Mouse (Mus musculus) forebrain, embryonic 11.5 days (tissue): ENCODE data around the gene Coro2b. TPM values are rescaled to one million over a fixed set of nuclear protein-coding genes. Genes with fewer than 3 reads are reported as not detected.
"Not testable (repeated sequence)": the region's sequence is repeated elsewhere in the genome, so short reads cannot be mapped to it uniquely, and the experiment has no call there.

ENCODE experiments used
- ATAC-seq: fragments of 200-750 bp; cut with Nextera tagmentation; replicated peaks from 2 replicates; pipeline ENCODE4 v1.8.0; 2017; ENCODE audit warnings: moderate TSS enrichment; ENCODE audit not compliant: low FRiP score
- DNase-seq: peaks from one replicate; pipeline ENCODE4 v3.0.0-alpha.2; 2017; ENCODE audit warnings: low spot score
- H3K27ac ChIP-seq: fragments of 300-500 bp; sonication (generic); 2 replicates; pipeline ENCODE4 v1.5.1; 2014; ENCODE audit warnings: low read depth, low read length
- H3K27me3 ChIP-seq: fragments of 300-500 bp; sonication (generic); 2 replicates; pipeline ENCODE4 v1.6.1; 2014; ENCODE audit warnings: mild to moderate bottlenecking, low read length, mixed read lengths; ENCODE audit not compliant: control insufficient read depth, insufficient read depth
- H3K36me3 ChIP-seq: fragments of 300-500 bp; sonication (generic); 2 replicates; pipeline ENCODE4 v1.6.1; 2014; ENCODE audit warnings: mild to moderate bottlenecking, low read length, moderate library complexity, mixed read lengths; ENCODE audit not compliant: control insufficient read depth, insufficient read depth
- H3K4me1 ChIP-seq: fragments of 300-500 bp; sonication (generic); replicated peaks from 2 replicates; pipeline ENCODE4 v1.6.1; 2014; ENCODE audit warnings: low read length, mixed read lengths; ENCODE audit not compliant: control insufficient read depth, insufficient read depth
- H3K4me2 ChIP-seq: fragments of 300-500 bp; sonication (generic); 2 replicates; pipeline ENCODE4 v1.6.1; 2014; ENCODE audit warnings: low read depth, mild to moderate bottlenecking, low read length, moderate library complexity, mixed read lengths; ENCODE audit not compliant: severe bottlenecking
- H3K4me3 ChIP-seq: fragments of 300-500 bp; sonication (generic); 2 replicates; pipeline ENCODE4 v1.5.1; 2014; ENCODE audit warnings: low read depth, low read length
- H3K9ac ChIP-seq: fragments of 300-500 bp; sonication (generic); 2 replicates; pipeline ENCODE4 v1.6.1; 2014; ENCODE audit warnings: low read length
- H3K9me3 ChIP-seq: fragments of 300-500 bp; sonication (generic); 2 replicates; pipeline ENCODE4 v1.6.1; 2016; ENCODE audit warnings: low read length, mixed read lengths; ENCODE audit not compliant: control insufficient read depth
- WGBS: fragments of 180-500 bp; shearing (Covaris S2); extraction: QIAGEN DNeasy Blood & Tissue Kit; methylation state at CpG from one replicate; pipeline ENCODE4 v1.1.7; 2014; 5-methylcytosine and 5-hydroxymethylcytosine counted together
- polyA plus RNA-seq: library from polyadenylated mRNA; unstranded; fragments of >200 nt; fragmentation: Nextera tagmentation; extraction: Ambion mirVana; gene quantifications from 2 replicates; pipeline ENCODE4 v1.2.1, GENCODE M21; 2014

The Coro2b gene
- polyA plus RNA-seq, 1 experiment from 2014 or later, result 24.0 TPM

DNA sequence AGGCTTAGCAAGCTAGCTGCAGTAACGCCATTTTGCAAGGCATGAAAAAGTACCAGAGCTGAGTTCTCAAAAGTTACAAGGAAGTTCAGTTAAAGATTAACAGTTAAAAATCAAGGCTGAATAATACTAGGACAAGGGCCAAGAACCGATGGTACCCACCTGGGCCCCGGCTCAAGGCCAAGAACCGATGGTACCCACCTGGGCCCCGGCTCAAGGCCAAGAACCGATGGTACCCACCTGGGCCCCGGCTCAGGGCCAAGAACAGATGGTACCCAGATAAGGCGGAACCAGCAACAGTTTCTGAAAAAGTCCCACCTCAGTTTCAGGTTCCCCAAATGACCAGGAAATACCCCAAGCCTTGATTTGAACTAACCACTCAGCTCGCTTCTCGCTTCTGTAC is 89.5 kb downstream of the Coro2b start:
- not testable (repeated sequence) for H3K4me1 ChIP-seq, DNase-seq, ATAC-seq, H3K36me3 ChIP-seq, H3K4me2 ChIP-seq, H3K4me3 ChIP-seq, H3K27ac ChIP-seq, H3K27me3 ChIP-seq, H3K9ac ChIP-seq, H3K9me3 ChIP-seq
- 97% methylated on average over 6 of the region's 10 CpGs for WGBS

DNA sequence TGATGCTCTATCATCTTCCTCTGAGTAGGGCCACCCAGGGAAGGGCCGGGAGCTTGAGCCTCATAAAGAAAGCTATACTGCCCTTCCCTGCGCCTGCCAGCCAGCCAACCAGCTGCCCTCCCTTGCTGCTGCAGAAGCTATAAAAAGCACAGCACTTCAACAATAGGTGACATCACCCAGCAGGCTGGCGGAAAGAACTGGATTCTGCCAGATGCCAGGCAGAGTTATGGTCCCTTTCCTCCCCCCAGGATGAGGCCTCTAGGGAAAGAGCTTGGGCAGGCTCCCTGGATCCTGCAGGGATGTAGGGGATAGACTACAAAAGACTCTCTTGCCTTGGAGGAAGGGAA is 98.1 kb downstream of the Coro2b start:
- peak overlapping the region; percentile 39; the same call in 1 of the 2 replicates for H3K27ac ChIP-seq
- WGBS, result 54% methylated on average over 3 of the region's 3 CpGs
- H3K4me2 ChIP-seq, result no peak overlapping the region
- H3K4me3 ChIP-seq, result no peak overlapping the region
- H3K9ac ChIP-seq, result no peak overlapping the region
- H3K36me3 ChIP-seq, result no peaks in the 10 kb centered on the region
- no peaks in the 10 kb centered on the region for H3K27me3 ChIP-seq
- peaks cover 2% of the 10 kb centered on the region; the same call in 1 of the 2 replicates for H3K4me1 ChIP-seq
- no peak for DNase-seq
- no peaks in the 10 kb centered on the region for H3K9me3 ChIP-seq
- no peak for ATAC-seq

DNA sequence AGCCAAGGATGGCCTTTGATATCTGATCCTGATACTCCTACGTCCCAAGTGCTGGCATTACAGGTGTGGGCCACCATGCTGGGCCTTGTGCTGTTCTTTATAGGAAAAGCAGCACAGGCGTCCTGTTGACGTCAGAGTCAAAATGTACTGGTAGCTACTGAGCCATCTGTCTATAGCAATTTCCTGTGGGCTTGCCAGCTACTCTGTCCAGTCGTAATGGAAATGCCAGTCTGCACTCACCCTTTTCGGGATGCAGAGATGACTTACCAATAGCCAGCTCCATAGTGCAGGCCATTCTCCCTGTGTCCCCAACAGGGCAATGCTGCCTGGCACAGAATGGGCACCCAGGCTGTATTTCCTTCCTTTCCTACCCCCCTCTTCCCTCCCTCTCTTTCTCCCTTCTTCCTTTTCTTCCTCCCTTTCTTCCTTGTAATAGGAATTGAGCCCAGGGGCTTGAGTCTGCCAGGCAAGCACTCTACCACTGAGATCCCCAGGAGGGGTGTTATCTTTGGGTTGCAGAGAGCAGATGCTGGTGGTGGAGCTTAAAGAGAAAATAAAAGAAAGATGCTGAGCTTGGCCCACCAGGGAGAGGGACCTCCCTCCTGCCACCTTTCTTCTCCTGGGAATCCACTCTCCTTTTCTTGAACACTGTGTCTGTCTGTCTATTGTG is 98.6 kb downstream of the Coro2b start:
- no peak for ATAC-seq
- no peaks in the 10 kb centered on the region for H3K36me3 ChIP-seq
- no peak for DNase-seq
- H3K9me3 ChIP-seq, result no peaks in the 10 kb centered on the region
- WGBS, result 82% methylated on average over 5 of the region's 5 CpGs
- peak overlapping the region; percentile 39; the same call in 1 of the 2 replicates for H3K27ac ChIP-seq
- peaks cover 2% of the 10 kb centered on the region; the same call in 1 of the 2 replicates for H3K4me1 ChIP-seq
- H3K27me3 ChIP-seq, result no peaks in the 10 kb centered on the region
- no peak overlapping the region for H3K4me3 ChIP-seq
- H3K9ac ChIP-seq, result no peak overlapping the region
- H3K4me2 ChIP-seq, result no peak overlapping the region

DNA sequence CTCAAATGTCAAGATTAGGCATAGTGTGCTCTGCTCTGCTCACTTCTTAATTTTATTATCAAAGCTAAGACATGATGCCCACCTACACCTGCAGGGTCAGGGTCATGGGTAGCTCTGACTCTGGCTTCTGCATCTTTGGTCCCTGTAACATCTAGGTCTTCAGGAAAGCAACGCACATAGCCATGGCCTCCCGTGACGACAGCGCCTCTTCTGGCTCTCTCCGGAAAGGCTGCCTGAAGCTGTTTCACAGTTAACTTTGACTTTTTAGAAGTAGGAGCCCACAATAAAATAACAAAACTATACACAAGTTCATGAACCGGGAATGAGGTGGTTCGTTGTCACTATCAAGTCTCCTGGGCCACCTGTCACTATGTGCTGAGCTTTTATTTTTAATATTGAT is 99.4 kb downstream of the Coro2b start:
- WGBS, result 96% methylated on average over 7 of the region's 7 CpGs
- ATAC-seq, result no peak
- Histone ChIP-seq H3K9me3 (no peaks in the 10 kb centered on the region), H3K36me3 (no peaks in the 10 kb centered on the region), H3K9ac (no peak overlapping the region), H3K27ac (no peak overlapping the region), H3K4me2 (no peak overlapping the region), H3K4me1 (peaks cover 4% of the 10 kb centered on the region; the same call in 1 of the 2 replicates), H3K27me3 (no peaks in the 10 kb centered on the region), H3K4me3 (no peak overlapping the region)
- no peak for DNase-seq

DNA sequence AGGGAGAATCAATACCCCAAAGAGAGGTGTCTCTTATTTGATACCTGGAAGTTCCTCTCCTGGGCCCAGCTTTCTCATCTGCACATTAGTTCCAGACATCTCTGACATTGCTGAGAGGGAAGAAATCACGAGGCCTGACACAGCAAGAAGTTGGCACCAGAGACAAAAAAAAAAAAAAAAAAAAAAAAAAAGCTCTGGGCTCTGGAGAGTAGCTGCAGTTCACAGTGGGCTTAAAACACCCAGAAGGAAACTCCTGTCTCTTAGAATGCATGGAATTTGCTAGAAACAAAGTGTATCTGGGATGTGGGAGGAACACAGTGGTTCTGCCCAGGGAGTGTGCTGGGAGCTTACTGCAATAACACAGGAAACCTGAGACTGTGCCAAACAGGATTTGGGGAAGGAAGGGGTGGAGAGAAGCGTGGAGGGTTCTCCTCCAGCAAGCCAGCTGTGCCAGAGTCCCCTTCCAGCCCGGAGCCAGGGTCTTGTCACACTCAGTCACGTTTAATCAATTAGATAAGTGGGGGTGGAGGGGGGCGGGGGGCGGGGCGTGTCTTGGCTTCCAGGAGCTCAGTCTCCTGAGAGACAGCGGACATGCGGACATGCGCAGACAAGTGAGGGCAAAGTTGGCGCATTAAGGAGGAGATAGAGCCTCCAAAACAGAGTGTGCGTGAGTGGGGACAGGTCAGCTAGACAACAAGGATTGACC is 101.1 kb downstream of the Coro2b start:
- H3K27me3 ChIP-seq, result no peaks in the 10 kb centered on the region
- 17% methylated on average over 12 of the region's 12 CpGs for WGBS
- H3K9me3 ChIP-seq, result no peaks in the 10 kb centered on the region
- H3K27ac ChIP-seq, result peak overlapping the region; percentile 34; the same call in 1 of the 2 replicates
- peaks cover 4% of the 10 kb centered on the region; the same call in 1 of the 2 replicates for H3K4me1 ChIP-seq
- ATAC-seq, result no peak
- no peaks in the 10 kb centered on the region; the same call in 1 of the 2 replicates for H3K36me3 ChIP-seq
- no peak overlapping the region for H3K4me2 ChIP-seq
- peak; percentile 76 for DNase-seq
- no peak overlapping the region for H3K9ac ChIP-seq
- H3K4me3 ChIP-seq, result no peak overlapping the region

DNA sequence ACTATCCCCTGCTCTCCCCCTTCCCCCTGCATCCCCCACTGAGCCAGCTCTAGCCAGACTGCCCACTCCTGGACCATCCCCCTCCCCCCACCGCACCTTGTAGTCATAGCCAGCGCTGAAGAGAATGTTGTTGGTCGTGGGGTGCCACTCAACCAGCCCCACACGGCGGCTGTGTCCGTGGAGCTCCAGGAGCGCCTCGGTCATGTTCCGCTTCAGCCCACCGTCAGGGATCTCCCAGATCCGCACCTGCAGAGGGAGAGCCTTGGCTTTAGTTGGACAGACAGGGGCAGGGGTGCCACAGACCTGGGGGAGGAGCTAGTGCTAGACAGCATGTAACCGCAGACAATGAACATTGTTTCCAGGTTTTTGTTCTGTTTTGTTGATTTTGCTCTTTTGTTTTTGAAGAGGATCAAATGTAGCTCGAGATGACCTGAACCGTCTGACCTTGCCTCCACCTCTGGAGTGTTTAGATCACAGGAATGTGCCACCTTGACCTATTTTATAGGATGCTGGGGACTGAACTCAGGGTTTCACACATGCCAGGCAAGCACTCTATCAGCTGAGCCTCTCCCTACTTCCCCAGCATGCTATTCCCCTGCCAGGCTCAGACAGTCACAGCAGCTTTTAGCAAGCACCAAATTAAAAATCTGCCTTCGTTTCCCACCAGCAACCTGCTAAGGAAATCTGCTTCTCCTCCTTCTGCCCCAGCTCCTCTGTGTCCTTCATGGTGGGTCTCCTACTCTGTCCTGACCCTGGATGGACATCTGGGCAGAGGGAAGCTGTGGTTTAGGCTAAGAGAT is 104.4 kb downstream of the Coro2b start:
- DNase-seq (no peak), ATAC-seq (no peak)
- H3K4me3 ChIP-seq, result no peak overlapping the region
- H3K36me3 ChIP-seq, result no peaks in the 10 kb centered on the region; the same call in 1 of the 2 replicates
- H3K4me2 ChIP-seq, result no peak overlapping the region
- no peak overlapping the region for H3K9ac ChIP-seq
- no peaks in the 10 kb centered on the region; the same call in 1 of the 2 replicates for H3K9me3 ChIP-seq
- no peak overlapping the region for H3K27ac ChIP-seq
- H3K27me3 ChIP-seq, result no peaks in the 10 kb centered on the region
- peaks cover 4% of the 10 kb centered on the region; the same call in 1 of the 2 replicates for H3K4me1 ChIP-seq
- 66% methylated on average over 15 of the region's 15 CpGs for WGBS

DNA sequence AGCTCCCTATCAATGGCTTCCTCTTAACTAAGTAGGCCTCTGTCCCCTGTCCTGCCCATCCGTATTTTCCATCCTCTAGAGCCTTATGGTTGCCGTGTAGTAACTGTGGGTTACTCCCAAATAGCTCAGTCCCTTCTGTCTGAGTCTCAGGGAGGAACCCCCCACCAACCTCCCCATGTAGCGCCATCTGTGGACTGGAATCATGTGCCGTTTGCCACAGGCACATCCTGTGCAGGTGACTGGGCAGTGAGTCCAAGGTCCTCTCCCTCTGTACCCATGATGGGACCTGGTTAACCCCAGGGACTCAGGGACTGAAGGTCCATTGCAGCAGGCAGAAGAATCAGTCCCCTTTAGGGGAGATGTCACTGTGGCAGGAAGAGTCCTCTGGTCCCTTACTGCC is 106.1 kb downstream of the Coro2b start:
- Histone ChIP-seq H3K36me3 (no peaks in the 10 kb centered on the region; the same call in 1 of the 2 replicates), H3K27me3 (no peaks in the 10 kb centered on the region), H3K9me3 (no peaks in the 10 kb centered on the region; the same call in 1 of the 2 replicates), H3K27ac (no peak overlapping the region), H3K9ac (no peak overlapping the region), H3K4me1 (peaks cover 2% of the 10 kb centered on the region; the same call in 1 of the 2 replicates), H3K4me2 (no peak overlapping the region), H3K4me3 (no peak overlapping the region)
- no peak for DNase-seq
- WGBS, result 92% methylated on average over 4 of the region's 4 CpGs
- ATAC-seq, result no peak

DNA sequence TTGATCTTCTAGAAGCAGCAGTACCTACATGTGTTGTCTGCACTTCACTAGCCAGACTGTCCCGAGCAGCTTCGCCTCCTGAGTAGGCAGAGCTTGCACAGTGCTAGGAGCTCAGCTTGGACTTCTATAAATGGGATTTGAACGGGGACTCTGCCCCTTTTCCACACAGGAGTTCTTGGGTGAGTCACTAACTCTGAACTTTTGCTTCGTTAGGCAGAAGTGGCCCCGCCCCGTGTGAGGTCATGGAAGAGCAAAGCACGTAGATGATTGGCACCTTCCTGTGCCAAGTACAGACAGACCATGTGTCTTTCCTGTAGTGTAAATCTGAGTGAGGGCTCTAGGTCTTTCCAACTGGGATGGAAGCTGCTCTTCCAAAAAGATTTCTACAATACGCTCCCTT is 109.8 kb downstream of the Coro2b start:
- ATAC-seq, result no peak
- H3K4me3 ChIP-seq, result no peak overlapping the region
- no peak for DNase-seq
- no peaks in the 10 kb centered on the region; the same call in 1 of the 2 replicates for H3K9me3 ChIP-seq
- no peaks in the 10 kb centered on the region for H3K4me1 ChIP-seq
- H3K27me3 ChIP-seq, result no peaks in the 10 kb centered on the region
- no peaks in the 10 kb centered on the region; the same call in 1 of the 2 replicates for H3K36me3 ChIP-seq
- no peak overlapping the region for H3K9ac ChIP-seq
- no peak overlapping the region for H3K27ac ChIP-seq
- no peak overlapping the region for H3K4me2 ChIP-seq
- WGBS, result 83% methylated on average over 8 of the region's 8 CpGs
